Mouse (Mus musculus): ENCODE results near the gene Mcts1. TPM values are rescaled to one million over a fixed set of nuclear protein-coding genes. Genes with fewer than 3 reads are reported as not detected.

The Mcts1 gene
- total RNA-seq, 2 experiments from 2014 or later: 67.3 to 82.1 TPM

DNA sequence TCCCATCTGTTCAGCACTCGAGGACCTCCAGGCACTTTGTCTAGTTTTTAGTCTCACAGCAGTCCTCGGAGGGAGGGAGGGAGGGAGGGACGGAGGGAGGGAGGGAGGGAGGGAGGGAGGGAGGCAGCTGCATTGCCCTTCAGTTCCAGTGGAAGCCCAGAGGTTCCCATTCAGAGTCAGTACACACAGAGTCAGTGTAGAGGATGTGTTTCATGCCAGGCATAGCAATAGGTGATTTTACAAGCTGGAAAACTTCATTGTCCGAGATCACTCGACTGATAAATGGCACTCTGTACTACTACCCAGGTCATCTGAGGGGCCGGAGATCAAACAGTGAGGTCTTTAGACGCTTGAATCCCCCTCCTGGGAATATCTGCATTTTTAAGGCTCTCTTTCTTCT is 50.8 kb downstream of the Mcts1 start:
- intact Hi-C loops (cut with DNase I): no loop called here
- no peak for DNase-seq (ENCODE audit: low spot score in 2 of 2)

DNA sequence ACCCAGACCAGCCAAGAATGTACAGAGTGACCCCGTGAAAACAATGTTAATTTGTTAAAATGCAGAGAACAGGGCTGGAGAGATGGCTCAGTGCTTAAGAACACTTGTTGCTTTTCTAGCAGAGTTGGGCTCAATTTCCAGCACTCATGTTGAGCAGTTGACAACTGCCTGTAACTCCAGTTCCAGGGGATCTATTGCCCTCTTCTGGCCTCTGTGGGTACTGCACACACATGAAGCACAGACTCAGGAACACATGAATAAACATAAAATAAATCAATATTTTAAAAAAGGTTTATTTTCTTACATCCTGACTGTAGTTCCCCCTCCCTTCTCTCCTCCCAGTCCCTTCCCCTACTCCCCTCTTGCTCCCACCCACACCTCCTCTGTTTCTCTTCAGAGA is 52.8 kb downstream of the Mcts1 start:
- intact Hi-C loops (cut with DNase I): no loop called here
- no peak for DNase-seq (ENCODE audit: low spot score in 2 of 2)

GRCm38 (mm10) chrX:38654681-38655080 is 54.3 kb downstream of the Mcts1 start:
- DNase-seq (ENCODE audit: low spot score in 2 of 2): no peak

GRCm38 (mm10) chrX:38656206-38656883 is 56.0 kb downstream of the Mcts1 start:
- DNase-seq (ENCODE audit: low spot score in 2 of 2): no peak
- intact Hi-C loops (cut with DNase I): no loop called here

More at GRCm38 (mm10) chrX:38654681-38655080, 54.3 kb downstream of the Mcts1 start:
- intact Hi-C loops (cut with DNase I): no loop called here

Other genes with a start within 250 kb of the Mcts1 start
- gene Lamp2, start 144.1 kb upstream of the Mcts1 start, total RNA-seq (2021): 10 to 100 TPM; 67.1 to 75.9 TPM
- gene Cul4b, start 24.4 kb upstream of the Mcts1 start, total RNA-seq (2021): 10 to 100 TPM; 32.8 to 37.6 TPM
- 10 to 100 TPM; 20.9 to 25.7 TPM for gene C1galt1c1, start 34.5 kb downstream of the Mcts1 start, total RNA-seq (2021)
- gene 6030498E09Rik, start 172.1 kb downstream of the Mcts1 start, total RNA-seq (2021): not detected